Mouse (Mus musculus): ENCODE measurements at regions not wholly inside any gene's neighbourhood (a gene's known extent, or its start where the extent isn't known, plus 50 kb on each side); places are given as distances from the start of the nearest gene placed in this dataset.

- DNase-seq = no peak
These were observed 196.1 kb upstream of the Gm6657 start for GRCm38 (mm10) chr12:77997916-77998315.

GRCm38 (mm10) chr12:78000401-78000800 lies 193.6 kb upstream of the Gm6657 start:
- DNase-seq = no peak

- no peak for DNase-seq
These were observed 192.2 kb upstream of the Gm6657 start for GRCm38 (mm10) chr12:78001846-78002245.

GRCm38 (mm10) chr12:78033766-78034165 lies 160.3 kb upstream of the Gm6657 start:
- no peak for DNase-seq

- no peak for DNase-seq
These were observed 147.5 kb upstream of the Gm6657 start for GRCm38 (mm10) chr12:78046582-78046981.

GRCm38 (mm10) chr12:78055956-78056355 lies 138.1 kb upstream of the Gm6657 start:
- peak; percentile 72 to 74 for DNase-seq

- no peak for DNase-seq
These were observed 136.9 kb upstream of the Gm6657 start for GRCm38 (mm10) chr12:78057166-78057565.

- no peak for DNase-seq
These were observed 134.1 kb upstream of the Gm6657 start for GRCm38 (mm10) chr12:78059965-78060364.

GRCm38 (mm10) chr12:78066024-78066423 lies 128.0 kb upstream of the Gm6657 start:
- no peak for DNase-seq

- no peak for DNase-seq
These were observed 121.1 kb upstream of the Gm6657 start for GRCm38 (mm10) chr12:78072935-78073334.

- no peak for DNase-seq
These were observed 119.7 kb upstream of the Gm6657 start for GRCm38 (mm10) chr12:78074290-78074802.

- no peak for DNase-seq
These were observed 116.8 kb upstream of the Gm6657 start for GRCm38 (mm10) chr12:78077285-78077684.

- DNase-seq = no peak
These were observed 111.9 kb upstream of the Gm6657 start for GRCm38 (mm10) chr12:78082163-78082562.

GRCm38 (mm10) chr12:78086016-78086415 lies 108.0 kb upstream of the Gm6657 start:
- DNase-seq = no peak

- DNase-seq = no peak
These were observed 106.1 kb upstream of the Gm6657 start for GRCm38 (mm10) chr12:78087921-78088320.

GRCm38 (mm10) chr12:78094471-78094870 lies 99.6 kb upstream of the Gm6657 start:
- no peak for DNase-seq

- no peak for DNase-seq
These were observed 98.7 kb upstream of the Gm6657 start for GRCm38 (mm10) chr12:78095352-78095751.

GRCm38 (mm10) chr12:78095916-78096315 lies 98.1 kb upstream of the Gm6657 start:
- DNase-seq = no peak

- no peak for DNase-seq
These were observed 96.9 kb upstream of the Gm6657 start for GRCm38 (mm10) chr12:78097119-78097518.

GRCm38 (mm10) chr12:78097692-78098091 lies 96.3 kb upstream of the Gm6657 start:
- no peak for DNase-seq

- DNase-seq = peak; percentile 22 to 23
These were observed 95.3 kb upstream of the Gm6657 start for GRCm38 (mm10) chr12:78098765-78099194.

GRCm38 (mm10) chr12:78099761-78100160 lies 94.3 kb upstream of the Gm6657 start:
- DNase-seq = no peak

- DNase-seq = no peak
These were observed 93.3 kb upstream of the Gm6657 start for GRCm38 (mm10) chr12:78100756-78101155.

GRCm38 (mm10) chr12:78109931-78110330 lies 84.1 kb upstream of the Gm6657 start:
- DNase-seq = no peak

- DNase-seq = peak; percentile 24 to 35
These were observed 75.9 kb upstream of the Gm6657 start for GRCm38 (mm10) chr12:78118131-78118530.

All from kidney, postnatal 4 days (tissue).